Mouse (Mus musculus): ENCODE measurements around the gene Gtpbp8.

Gtpbp8 gene

DNA sequence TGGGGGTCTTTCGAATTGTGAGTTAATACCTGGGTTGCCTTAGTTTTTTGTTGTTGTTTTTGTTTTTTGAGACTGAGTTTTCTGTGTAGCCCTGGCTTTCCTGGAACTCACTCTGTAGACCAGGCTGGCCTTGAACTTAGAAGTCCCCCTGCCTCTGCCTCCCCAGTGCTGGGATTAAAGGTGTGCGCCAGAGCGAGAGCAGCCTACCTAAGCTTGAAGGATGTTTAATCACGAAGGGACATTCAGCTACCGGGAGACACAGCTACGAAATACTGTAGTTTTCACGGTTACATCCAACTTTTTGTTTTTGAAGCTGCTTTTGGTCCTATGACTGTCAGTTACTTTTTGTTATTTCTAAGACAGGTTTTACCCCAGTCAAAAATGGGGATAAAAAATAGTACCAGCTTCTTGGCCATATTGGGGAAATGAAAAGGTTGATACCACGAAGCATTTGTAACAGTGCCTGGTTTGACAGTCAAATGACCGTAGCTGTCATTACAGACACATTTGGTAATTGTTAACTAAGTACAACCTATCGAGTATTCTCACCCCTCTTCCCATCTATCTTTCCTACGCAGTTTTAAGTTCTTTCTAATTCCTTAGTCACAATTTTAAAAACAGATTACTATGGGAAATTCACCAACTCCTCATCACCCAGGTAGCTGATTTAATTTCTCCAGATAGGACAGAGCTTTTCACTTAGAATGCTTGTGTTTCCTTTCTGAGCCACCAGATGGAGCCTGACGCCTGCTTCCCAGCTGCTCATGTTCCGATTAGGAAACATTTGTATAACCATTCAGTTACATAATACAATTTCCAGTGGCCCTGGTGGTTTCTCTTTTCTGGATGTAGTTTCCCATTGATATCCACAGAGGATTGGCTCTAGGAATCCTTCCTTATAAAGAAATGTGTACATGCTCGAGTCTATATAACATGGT, 20.6 kb downstream of the Gtpbp8 start:
- DNase-seq (ENCODE audit: low read depth in 1 of 2, low spot score in 2 of 2), result peak in 1 of 2 experiments; percentile 42

DNA sequence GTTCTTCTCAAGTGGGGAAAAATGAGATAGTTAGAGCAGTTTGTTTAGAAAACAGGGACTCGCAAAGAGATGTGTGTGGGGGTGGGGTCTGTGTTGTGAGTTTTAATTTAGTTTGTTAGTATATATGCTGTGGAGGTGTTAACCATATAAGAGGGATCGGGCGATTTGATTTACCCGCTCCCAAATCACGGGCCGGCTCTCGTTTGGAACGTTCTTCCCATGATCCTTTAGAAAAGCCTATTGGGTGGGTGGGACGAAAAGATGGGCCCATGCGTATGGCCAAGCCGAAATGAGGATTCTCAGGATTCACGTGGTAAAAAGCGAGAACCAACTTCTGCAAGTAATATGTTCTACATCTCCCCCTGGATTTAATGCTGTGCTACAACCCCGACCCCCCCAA, 21.3 kb downstream of the Gtpbp8 start:
- no peak for DNase-seq (ENCODE audit: low read depth in 1 of 2, low spot score in 2 of 2)

- peak; percentile 82 to 93 for DNase-seq (ENCODE audit: low read depth in 1 of 2, low spot score in 2 of 2)
These were observed 21.9 kb downstream of the Gtpbp8 start, which contains the start of gene Nepro for GRCm38 (mm10) chr16:44724083-44724787. Nepro (plus strand) TSS chr16:44724301.

DNA sequence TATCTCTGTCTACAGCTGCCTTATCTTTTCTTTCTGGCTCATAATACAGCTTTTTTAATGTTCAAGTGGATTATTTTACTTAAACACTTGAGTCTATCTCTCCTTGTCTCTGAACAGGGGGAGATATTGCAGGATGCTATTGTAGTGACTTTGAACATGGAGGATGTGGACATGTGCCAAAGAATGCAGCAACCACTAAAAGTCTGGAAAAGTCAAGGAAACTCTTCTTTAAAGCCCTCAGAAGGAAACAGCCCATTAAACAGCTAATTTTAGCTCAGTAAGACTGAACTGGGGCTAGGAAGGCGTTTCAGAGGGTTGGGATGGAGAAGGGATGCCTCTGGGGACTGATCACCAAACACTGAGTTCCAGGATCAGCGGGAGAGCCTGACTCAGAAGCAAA, 23.5 kb downstream of the Gtpbp8 start:
- no peak for DNase-seq (ENCODE audit: low read depth in 1 of 2, low spot score in 2 of 2)

DNA sequence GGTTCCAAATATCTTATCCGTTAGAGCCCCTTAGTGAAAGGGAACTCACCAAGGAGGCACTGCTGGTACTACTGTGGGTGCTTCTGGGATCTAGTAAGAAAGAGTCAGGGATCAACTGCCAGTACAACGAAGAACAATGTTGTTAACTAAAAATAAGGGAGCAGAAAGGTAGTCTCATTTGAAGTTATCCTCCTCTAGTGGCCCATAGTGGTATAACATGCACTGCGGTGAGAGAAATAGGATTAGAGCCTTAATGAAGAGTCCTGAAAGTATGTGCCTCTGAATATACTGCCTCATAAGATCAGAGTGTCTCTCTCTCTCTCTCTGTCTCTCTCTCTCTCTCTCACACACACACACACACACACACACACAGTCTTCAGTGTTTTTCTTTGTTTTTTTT, 25.6 kb downstream of the Gtpbp8 start:
- no peak for DNase-seq (ENCODE audit: low read depth in 1 of 2, low spot score in 2 of 2)

GRCm38 (mm10) chr16:44719349-44719748, 26.8 kb downstream of the Gtpbp8 start:
- no peak for DNase-seq (ENCODE audit: low read depth in 1 of 2, low spot score in 2 of 2)

- no peak for DNase-seq (ENCODE audit: low read depth in 1 of 2, low spot score in 2 of 2)
These were observed 28.3 kb downstream of the Gtpbp8 start for GRCm38 (mm10) chr16:44717838-44718237.

DNA sequence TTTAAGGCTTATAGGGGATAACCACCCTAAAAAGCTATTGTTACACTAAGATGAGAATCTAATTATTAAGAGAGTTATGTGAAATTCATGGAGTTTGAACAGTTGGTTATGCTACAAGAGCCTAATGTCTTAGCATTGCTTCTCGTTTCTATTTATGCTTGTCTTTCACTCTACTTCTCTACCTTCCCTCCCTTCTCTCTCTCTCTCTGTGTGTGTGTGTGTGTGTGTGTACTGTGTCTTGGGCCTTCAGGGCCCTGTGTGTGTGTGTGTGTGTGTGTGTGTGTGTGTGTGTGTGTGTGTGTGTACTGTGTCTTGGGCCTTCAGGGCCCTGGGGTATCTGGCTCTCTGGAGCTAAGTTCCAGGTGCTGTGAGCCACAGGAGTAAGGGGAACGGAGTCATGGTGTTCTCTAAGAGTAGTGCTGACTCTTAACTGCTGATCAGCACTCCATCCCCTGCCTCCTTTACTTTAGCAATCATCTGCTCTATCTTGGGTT, 29.0 kb downstream of the Gtpbp8 start:
- DNase-seq (ENCODE audit: low read depth in 1 of 2, low spot score in 2 of 2), result no peak

- DNase-seq (ENCODE audit: low read depth in 1 of 2, low spot score in 2 of 2), result no peak
These were observed 29.6 kb downstream of the Gtpbp8 start for GRCm38 (mm10) chr16:44716305-44717140.

GRCm38 (mm10) chr16:44703458-44703857, 42.7 kb downstream of the Gtpbp8 start:
- DNase-seq (ENCODE audit: low read depth in 1 of 2, low spot score in 2 of 2), result no peak

DNA sequence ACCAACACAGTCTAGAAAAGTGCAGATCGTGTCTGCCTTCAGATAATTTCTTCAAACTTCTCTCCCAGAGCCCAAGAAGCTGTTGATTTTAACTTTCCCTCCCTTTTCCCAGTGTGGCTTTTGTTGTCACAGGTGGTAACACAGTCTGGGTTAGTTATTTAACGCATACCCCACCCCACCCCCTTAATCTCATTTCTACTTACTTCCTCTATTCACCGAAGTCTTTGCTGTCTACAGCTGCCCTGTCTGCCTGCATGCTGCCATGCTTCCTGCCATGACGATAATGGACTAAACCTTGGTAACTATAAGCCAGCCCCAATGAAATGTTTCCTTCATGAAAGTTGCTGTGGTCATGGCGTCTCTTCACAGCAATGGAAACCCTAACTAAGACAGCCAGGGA, 43.9 kb downstream of the Gtpbp8 start:
- no peak for DNase-seq (ENCODE audit: low read depth in 1 of 2, low spot score in 2 of 2)

DNA sequence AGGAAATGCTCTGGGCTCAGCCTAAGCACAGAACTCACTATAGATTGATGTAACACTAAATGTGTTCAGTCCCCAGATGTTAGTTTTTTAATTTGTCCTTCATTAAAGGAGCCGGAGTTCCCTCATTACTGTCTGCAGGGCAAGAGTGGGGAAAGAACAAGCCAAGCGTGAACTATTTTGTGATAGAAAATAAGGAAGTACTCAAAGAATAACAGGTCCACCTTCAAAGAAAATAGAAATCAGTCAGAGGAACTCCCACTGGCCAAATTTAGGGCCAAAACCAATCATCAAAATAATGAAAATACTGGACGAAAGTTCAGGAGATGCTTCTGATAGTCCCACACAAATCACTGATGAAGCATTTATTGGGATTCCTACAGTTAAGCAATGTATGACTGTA, 45.0 kb downstream of the Gtpbp8 start:
- no peak for DNase-seq (ENCODE audit: low read depth in 1 of 2, low spot score in 2 of 2)

- DNase-seq (ENCODE audit: low read depth in 1 of 2, low spot score in 2 of 2), result no peak
These were observed 48.5 kb downstream of the Gtpbp8 start for GRCm38 (mm10) chr16:44697473-44698205.

DNA sequence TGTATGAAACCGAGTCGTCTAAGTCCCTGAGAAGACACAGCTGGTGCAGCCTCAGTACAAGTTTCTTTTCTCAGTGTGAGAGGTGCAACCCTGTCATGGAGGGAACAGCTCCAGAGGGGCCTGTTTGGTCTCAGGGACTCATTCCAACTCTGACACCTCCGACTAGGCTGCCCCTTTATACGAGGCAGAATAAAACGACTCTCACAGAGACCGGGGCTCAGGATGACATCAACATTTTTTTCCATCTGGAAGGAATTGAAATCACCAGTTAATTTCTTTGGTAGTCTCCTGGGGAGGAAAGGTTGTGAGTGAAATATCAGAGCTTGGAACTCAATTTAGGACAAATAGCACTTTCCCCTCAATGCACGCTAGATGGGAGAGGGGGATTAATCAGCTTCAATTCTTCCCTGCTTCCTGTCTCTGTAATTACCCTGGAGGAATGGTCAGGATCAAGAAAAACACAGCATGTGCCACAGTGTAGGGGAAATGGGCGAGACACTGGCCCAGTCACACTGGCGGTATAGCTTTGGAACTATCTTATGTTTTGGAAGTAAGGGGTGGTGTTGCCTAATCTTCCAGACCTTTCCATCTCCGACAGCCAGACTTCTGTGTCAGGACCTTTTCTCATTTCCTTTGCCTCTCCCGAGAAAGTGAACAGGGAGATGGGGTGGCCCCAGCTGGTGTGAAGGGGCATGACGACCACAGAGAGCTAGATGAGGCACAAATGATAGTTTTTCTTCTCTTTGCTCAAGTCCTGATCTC, 50.1 kb downstream of the Gtpbp8 start:
- DNase-seq (ENCODE audit: low read depth in 1 of 2, low spot score in 2 of 2), result no peak

GRCm38 (mm10) chr16:44695214-44695858, 50.8 kb downstream of the Gtpbp8 start:
- no peak for DNase-seq (ENCODE audit: low read depth in 1 of 2, low spot score in 2 of 2)

GRCm38 (mm10) chr16:44693695-44694094, 52.5 kb downstream of the Gtpbp8 start:
- no peak for DNase-seq (ENCODE audit: low read depth in 1 of 2, low spot score in 2 of 2)

GRCm38 (mm10) chr16:44692541-44692940, 53.6 kb downstream of the Gtpbp8 start:
- DNase-seq (ENCODE audit: low read depth in 1 of 2, low spot score in 2 of 2), result no peak

GRCm38 (mm10) chr16:44691561-44692141, 54.5 kb downstream of the Gtpbp8 start:
- DNase-seq (ENCODE audit: low read depth in 1 of 2, low spot score in 2 of 2), result no peak

DNA sequence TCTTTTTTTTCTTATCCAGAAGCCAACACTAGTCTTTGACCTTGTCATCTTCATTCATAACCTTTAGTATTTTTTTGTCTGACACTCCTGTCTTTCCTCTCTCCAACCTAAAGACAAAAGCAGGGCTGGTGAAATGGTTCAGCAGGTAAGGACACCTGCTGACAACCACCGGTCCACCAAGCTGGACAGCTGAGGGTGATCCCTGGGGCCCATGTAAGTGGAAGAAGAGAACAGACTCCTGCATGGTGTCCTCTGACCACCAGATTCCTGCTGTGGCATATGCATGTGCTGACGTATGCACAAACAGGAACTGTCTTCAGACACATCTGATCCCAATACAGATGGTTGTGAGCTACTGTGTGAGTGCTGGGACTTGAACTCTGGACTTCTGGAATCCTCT, 55.1 kb downstream of the Gtpbp8 start:
- DNase-seq (ENCODE audit: low read depth in 1 of 2, low spot score in 2 of 2), result no peak
